Mouse (Mus musculus): Measurements from ENCODE around the gene Cdadc1. TPM values are rescaled to one million over a fixed set of nuclear protein-coding genes. Genes with fewer than 3 reads are reported as not detected.
"Not testable (repeated sequence)": the region's sequence is repeated elsewhere in the genome, so short reads cannot be mapped to it uniquely, and the experiment has no call there.

The Cdadc1 gene
- total RNA-seq, 1 experiment from 2014 or later: 25.9 TPM

DNA sequence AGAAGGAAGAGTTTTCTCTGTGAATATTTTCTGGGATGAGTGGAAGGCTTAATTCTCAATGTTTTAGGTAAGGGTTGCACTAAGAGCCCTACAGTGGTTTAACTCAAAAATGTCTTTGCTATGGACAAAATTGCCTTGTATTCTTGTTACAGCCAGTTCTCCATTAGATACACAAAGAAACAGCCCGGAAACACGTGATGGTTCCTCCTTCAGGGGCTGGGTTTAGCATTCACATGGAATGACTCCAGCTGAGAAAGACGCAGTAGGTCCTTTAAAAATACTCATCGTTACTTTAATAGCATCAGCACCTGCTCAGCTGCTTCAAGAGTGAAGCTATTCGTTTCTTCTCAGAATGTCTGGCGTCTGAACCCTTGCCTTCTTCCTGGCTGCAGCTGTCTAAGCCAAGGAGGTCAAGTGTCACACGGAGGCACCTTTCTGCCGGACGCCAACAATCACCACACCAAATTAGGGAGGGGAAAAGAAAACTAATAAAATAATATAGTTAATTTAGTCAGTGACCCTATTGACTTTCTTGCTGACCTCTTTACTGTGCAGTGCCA is 26.6 kb upstream of the Cdadc1 start:
- ATAC-seq (replicated peaks; ENCODE audit: insufficient number of reproducible peaks, low FRiP score, low TSS enrichment, poor library complexity, severe bottlenecking): no peak

- ATAC-seq (replicated peaks; ENCODE audit: insufficient number of reproducible peaks, low FRiP score, low TSS enrichment, poor library complexity, severe bottlenecking): no peak
Observed at GRCm38 (mm10) chr14:59616802-59617201, 19.0 kb upstream of the Cdadc1 start.

GRCm38 (mm10) chr14:59614149-59614548 is 16.4 kb upstream of the Cdadc1 start:
- not testable (repeated sequence) for ATAC-seq (replicated peaks; ENCODE audit: insufficient number of reproducible peaks, low FRiP score, low TSS enrichment, poor library complexity, severe bottlenecking)

GRCm38 (mm10) chr14:59612920-59613625 is 15.3 kb upstream of the Cdadc1 start:
- no peak for ATAC-seq (replicated peaks; ENCODE audit: insufficient number of reproducible peaks, low FRiP score, low TSS enrichment, poor library complexity, severe bottlenecking)

GRCm38 (mm10) chr14:59607021-59607420 is 9.3 kb upstream of the Cdadc1 start:
- ATAC-seq (replicated peaks; ENCODE audit: insufficient number of reproducible peaks, low FRiP score, low TSS enrichment, poor library complexity, severe bottlenecking): no peak

DNA sequence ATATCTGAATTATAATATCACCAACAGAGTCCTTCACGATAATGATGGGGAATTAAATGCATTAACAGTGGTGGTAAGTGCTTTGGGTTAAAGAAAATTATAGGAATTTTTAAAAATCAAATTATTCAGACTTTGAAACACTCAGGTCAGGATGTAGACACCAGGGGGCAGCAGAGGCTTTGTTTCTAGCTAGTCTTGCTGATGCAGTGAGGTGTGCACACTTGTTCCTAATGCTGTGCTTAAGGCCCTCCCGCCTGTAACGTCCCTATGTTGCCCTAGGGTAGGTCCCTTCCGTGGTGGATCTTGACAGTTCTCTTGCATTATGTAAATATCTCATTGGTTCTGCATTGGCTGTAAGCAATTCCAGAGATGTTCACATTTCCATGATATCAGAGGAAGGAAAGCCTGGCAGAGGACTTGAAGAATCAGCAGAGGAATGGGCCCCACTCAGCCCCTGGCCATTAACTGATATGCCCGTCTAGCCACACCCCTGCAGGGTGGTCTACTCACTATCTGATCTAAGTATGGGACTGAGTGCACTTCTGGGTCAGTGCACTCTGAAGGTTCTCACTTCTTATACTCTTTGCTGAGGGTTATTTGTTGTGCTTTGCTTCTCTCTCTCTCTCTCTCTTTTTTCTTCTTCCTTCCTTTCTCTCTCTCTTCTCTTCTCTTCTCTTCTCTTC is 8.1 kb upstream of the Cdadc1 start:
- peak; percentile 62; the same call in 1 of the 2 replicates for ATAC-seq (replicated peaks; ENCODE audit: insufficient number of reproducible peaks, low FRiP score, low TSS enrichment, poor library complexity, severe bottlenecking)

DNA sequence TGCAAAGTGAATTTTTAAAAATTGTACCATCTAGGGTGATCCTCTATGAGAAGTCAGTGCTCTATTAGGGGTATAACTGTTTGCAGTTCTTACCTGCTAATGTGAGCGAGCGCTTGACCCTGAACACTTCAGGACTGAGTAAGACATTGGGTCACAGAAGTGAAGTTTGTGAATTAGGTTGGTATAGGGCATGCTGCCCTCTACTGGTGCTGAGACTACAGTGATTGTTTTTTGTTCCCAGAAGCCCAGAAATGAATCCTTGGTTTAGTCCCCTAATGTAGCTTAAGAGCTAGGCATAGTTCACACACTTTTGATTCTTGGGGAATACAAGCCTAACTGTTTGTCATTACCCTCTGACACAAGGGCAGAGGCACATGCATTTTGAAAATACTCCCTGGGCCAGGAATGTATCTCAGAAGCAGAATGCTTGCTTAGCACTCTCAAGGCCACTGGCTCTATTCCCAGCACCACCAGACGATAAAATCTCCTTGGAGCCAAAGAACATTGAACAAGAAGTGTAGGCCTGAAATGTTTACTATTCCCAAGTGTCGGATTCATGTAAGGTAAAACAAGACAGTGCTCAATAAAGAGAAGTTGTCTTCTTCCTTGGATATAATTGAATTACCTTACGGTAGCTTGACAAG is 6.4 kb upstream of the Cdadc1 start:
- ATAC-seq (replicated peaks; ENCODE audit: insufficient number of reproducible peaks, low FRiP score, low TSS enrichment, poor library complexity, severe bottlenecking): no peak

GRCm38 (mm10) chr14:59598260-59598627 is 485 bp upstream of the Cdadc1 start:
- no peak for ATAC-seq (replicated peaks; ENCODE audit: insufficient number of reproducible peaks, low FRiP score, low TSS enrichment, poor library complexity, severe bottlenecking)

- no peak for ATAC-seq (replicated peaks; ENCODE audit: insufficient number of reproducible peaks, low FRiP score, low TSS enrichment, poor library complexity, severe bottlenecking)
Observed at GRCm38 (mm10) chr14:59594988-59595387, 2.8 kb downstream of the Cdadc1 start.

GRCm38 (mm10) chr14:59592593-59592992 is 5.2 kb downstream of the Cdadc1 start:
- ATAC-seq (replicated peaks; ENCODE audit: insufficient number of reproducible peaks, low FRiP score, low TSS enrichment, poor library complexity, severe bottlenecking): no peak

GRCm38 (mm10) chr14:59591901-59592300 is 5.9 kb downstream of the Cdadc1 start:
- ATAC-seq (replicated peaks; ENCODE audit: insufficient number of reproducible peaks, low FRiP score, low TSS enrichment, poor library complexity, severe bottlenecking): no peak

DNA sequence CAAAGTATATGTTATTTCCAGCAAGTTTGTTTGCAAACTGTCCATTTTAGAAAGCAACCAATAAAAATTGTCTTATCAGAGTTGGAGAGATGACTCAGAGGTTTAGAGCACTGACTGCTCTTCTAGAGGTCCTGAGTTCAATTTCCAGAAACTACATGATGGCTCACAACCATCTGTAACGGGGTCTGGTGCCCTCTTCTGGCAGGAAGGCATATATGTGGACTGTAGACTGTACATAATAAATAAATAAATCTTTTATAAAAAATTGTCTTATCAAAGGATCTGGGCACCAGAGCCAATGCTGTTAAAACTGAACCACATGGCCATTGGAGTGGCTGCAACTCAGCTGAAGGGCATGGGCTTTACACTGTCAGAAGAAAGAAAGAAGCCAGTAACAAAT is 7.1 kb downstream of the Cdadc1 start:
- no peak for ATAC-seq (replicated peaks; ENCODE audit: insufficient number of reproducible peaks, low FRiP score, low TSS enrichment, poor library complexity, severe bottlenecking)

GRCm38 (mm10) chr14:59576385-59576784 is 21.4 kb downstream of the Cdadc1 start:
- no peak for ATAC-seq (replicated peaks; ENCODE audit: insufficient number of reproducible peaks, low FRiP score, low TSS enrichment, poor library complexity, severe bottlenecking)

DNA sequence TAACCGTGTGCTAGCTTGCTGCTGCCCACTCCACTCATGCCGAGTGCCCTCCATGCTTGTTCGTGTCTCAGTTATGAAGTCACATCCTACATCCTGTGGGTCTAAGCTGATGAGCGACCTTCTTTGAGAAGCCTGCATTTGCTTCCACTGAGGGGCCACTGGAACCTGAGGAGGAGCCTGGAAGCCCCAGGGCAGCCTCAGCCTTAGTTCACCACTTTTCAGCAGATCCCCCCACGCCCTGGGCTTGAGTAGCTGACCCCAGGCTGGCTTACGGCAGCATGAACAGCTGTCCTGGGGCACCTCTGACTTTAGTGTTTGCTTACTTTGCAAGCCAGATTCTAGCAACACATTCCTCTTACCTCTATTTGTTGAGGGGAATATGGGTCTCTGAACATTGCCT is 31.0 kb downstream of the Cdadc1 start:
- ATAC-seq (replicated peaks; ENCODE audit: insufficient number of reproducible peaks, low FRiP score, low TSS enrichment, poor library complexity, severe bottlenecking): no peak

DNA sequence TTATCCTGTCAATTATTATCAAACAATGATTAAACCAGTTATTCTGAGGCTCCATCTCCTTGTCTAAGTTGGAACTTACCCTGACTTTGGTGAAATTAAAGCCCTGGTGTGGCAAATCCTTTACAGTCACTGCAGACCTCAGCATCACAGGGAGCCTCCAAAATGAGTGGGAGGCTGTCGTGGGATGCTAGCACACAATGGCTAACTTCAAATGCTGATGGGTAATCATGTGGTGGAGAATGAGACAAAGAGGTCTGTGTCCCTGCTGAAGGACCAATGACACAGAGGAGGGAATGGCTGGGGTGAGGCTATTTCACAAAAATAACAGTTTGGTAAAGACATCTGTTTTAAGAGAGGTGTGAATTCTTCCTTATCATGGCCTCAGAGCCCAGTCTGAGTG is 39.9 kb downstream of the Cdadc1 start:
- no peak for ATAC-seq (replicated peaks; ENCODE audit: insufficient number of reproducible peaks, low FRiP score, low TSS enrichment, poor library complexity, severe bottlenecking)

GRCm38 (mm10) chr14:59557071-59557470 is 40.7 kb downstream of the Cdadc1 start:
- ATAC-seq (replicated peaks; ENCODE audit: insufficient number of reproducible peaks, low FRiP score, low TSS enrichment, poor library complexity, severe bottlenecking): peak; percentile 62

DNA sequence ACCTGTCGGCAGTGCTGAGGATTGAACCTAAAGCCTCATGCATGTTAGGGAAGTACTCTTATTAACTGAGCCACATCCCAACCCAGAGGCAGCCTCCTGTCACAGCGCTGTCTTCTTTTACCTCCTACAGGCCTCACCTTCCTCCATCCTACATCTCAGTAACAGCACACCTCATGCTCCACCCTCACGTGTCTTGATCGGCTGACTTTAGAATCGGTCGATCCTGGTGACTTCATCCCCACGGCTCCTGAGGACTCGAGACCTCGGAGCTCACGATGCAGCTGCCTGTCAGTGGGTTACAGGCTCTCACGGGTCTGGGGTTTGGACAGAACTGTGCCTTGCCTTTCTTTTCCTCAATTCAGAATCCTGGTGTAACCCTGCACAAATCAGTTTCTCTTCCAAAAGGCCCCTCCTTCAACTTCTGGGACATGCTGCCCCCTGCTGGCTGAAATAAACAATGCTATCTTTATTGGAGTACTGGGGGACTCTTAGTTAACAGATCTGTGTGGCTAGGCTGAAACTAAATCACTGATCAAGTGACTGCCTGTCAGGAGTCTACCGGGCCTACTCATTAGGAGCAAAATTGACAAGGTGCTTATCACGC is 41.7 kb downstream of the Cdadc1 start:
- ATAC-seq (replicated peaks; ENCODE audit: insufficient number of reproducible peaks, low FRiP score, low TSS enrichment, poor library complexity, severe bottlenecking): peak; percentile 12; the same call in 1 of the 2 replicates

DNA sequence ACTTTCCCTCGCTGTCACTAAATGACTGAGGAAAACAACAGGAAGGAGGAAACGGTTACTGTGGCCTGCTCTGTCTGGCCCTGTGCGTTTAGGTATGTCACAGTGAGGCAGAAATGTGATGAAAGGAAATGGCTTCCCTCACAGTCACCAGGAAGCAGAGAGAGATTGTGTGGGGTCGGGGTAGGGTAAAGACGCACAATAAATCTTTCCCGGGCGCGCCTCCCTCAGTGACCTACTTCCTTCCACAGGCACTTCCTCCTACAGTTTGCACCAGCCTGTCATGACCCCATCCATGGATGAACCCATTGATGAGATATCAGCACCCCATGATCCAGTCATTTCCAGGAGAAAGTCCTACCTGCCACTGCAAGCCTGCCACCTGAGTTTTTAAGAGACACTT is 42.7 kb downstream of the Cdadc1 start:
- ATAC-seq (replicated peaks; ENCODE audit: insufficient number of reproducible peaks, low FRiP score, low TSS enrichment, poor library complexity, severe bottlenecking): no peak

- ATAC-seq (replicated peaks; ENCODE audit: insufficient number of reproducible peaks, low FRiP score, low TSS enrichment, poor library complexity, severe bottlenecking): no peak
Observed at GRCm38 (mm10) chr14:59554025-59554424, 43.7 kb downstream of the Cdadc1 start.

Data from monocyte, adult 5-6 weeks (primary cell).